Mouse (Mus musculus): Measurements from ENCODE around the gene Zswim1.

GRCm38 (mm10) chr2:164823969-164824368 lies 1.5 kb downstream of the Zswim1 start:
- no peak for TF ChIP-seq CTCF (IDR thresholded peaks at IDR 0.05 in 2 of 3, conservative IDR thresholded peaks at IDR 0.05 in 1 of 3; ENCODE audit: control insufficient read depth in 1 of 3, insufficient read depth in 1 of 3, low read depth in 2 of 3, low read length in 3 of 3, poor library complexity in 1 of 3, severe bottlenecking in 1 of 3)
- TF ChIP-seq BHLHE40 (IDR thresholded peaks at IDR 0.05; ENCODE audit: borderline replicate concordance, low read depth, low read length): no peak
- no peak for TF ChIP-seq CHD1 (IDR thresholded peaks at IDR 0.05; ENCODE audit: low read depth, low read length)
- TF ChIP-seq POLR2AphosphoS2 (IDR thresholded peaks at IDR 0.05; ENCODE audit: low read length): no peak
- no peak for TF ChIP-seq POLR2A (IDR thresholded peaks at IDR 0.05; ENCODE audit: control insufficient read depth in 1 of 2, insufficient read depth in 1 of 2, low read depth in 1 of 2, low read length in 2 of 2, poor library complexity in 1 of 2)
- TF ChIP-seq ZC3H11A (IDR thresholded peaks at IDR 0.05; ENCODE audit: low read depth, low read length): no peak
- TF ChIP-seq JUND (IDR thresholded peaks at IDR 0.05; ENCODE audit: low read depth, low read length): no peak
- no peak for TF ChIP-seq MAZ (IDR thresholded peaks at IDR 0.05; ENCODE audit: low read depth, low read length)
- no peak for TF ChIP-seq POLR2AphosphoS5 (IDR thresholded peaks at IDR 0.05; ENCODE audit: borderline replicate concordance, low read depth, low read length)
